Mouse (Mus musculus) hindbrain, postnatal 0 days (tissue): ENCODE measurements around the gene Gm11985. TPM values are rescaled to one million over a fixed set of nuclear protein-coding genes. Genes with fewer than 3 reads are reported as not detected.

Source experiments
- ATAC-seq: fragments of 200-750 bp; cut with Nextera tagmentation; 2 replicates; pipeline ENCODE4 v1.8.0; 2017; ENCODE audit warnings: mild to moderate bottlenecking, moderate TSS enrichment, moderate library complexity
- DNase-seq: peaks from one replicate; pipeline ENCODE4 v3.0.0-alpha.2; 2015; ENCODE audit warnings: low spot score
- H3K27ac ChIP-seq: fragments of 300-500 bp; sonication (generic); 2 replicates; pipeline ENCODE4 v1.5.1; 2014; ENCODE audit warnings: mild to moderate bottlenecking
- H3K27me3 ChIP-seq: fragments of 300-500 bp; sonication (generic); 2 replicates; pipeline ENCODE4 v1.6.1; 2014; ENCODE audit warnings: low read length, mixed read lengths; ENCODE audit not compliant: insufficient read depth
- H3K36me3 ChIP-seq: fragments of 300-500 bp; sonication (generic); 2 replicates; pipeline ENCODE4 v1.6.1; 2014; ENCODE audit warnings: low read length, mixed read lengths; ENCODE audit not compliant: insufficient read depth
- H3K4me1 ChIP-seq: fragments of 300-500 bp; sonication (generic); 2 replicates; pipeline ENCODE4 v1.6.1; 2014; ENCODE audit warnings: antibody characterized with exemption, low read length, mixed read lengths; ENCODE audit not compliant: insufficient read depth
- H3K4me2 ChIP-seq: fragments of 300-500 bp; sonication (generic); 2 replicates; pipeline ENCODE4 v1.6.1; 2014; ENCODE audit warnings: low read depth, mild to moderate bottlenecking, low read length, moderate library complexity, mixed read lengths
- H3K4me3 ChIP-seq: fragments of 300-500 bp; sonication (generic); 2 replicates; pipeline ENCODE4 v1.5.1; 2014; ENCODE audit warnings: low read length
- H3K9ac ChIP-seq: fragments of 300-500 bp; sonication (generic); replicated peaks from 2 replicates; pipeline ENCODE4 v1.6.1; 2014; ENCODE audit warnings: mild to moderate bottlenecking, low read length, moderate library complexity, mixed read lengths
- H3K9me3 ChIP-seq: fragments of 300-500 bp; sonication (generic); 2 replicates; pipeline ENCODE4 v1.6.1; 2016; ENCODE audit warnings: low read length, mixed read lengths
- CTCF ChIP-seq: IDR thresholded peaks from 2 replicates; pipeline ENCODE4 v1.5.1; 2016; ENCODE audit warnings: antibody characterized with exemption, control low read depth, low read depth
- WGBS: fragments of 180-500 bp; shearing (Covaris S2); extraction: QIAGEN DNeasy Blood & Tissue Kit; methylation state at CpG from one replicate; pipeline ENCODE4 v1.1.7; 2014; 5-methylcytosine and 5-hydroxymethylcytosine counted together
- polyA plus RNA-seq: library from polyadenylated mRNA; unstranded; fragments of >200 nt; fragmentation: Nextera tagmentation; extraction: Ambion mirVana; gene quantifications from 2 replicates; pipeline ENCODE4 v1.2.1, GENCODE M21; 2015
- total RNA-seq: library from RNA; depleted of rRNA; stranded (reverse); fragments of >200 nt; gene quantifications from 2 replicates; pipeline ENCODE4 v1.2.3, GENCODE M21; 2014

Gene Gm11985
- total and polyA plus RNA-seq, 2 experiments from 2014 or later: not detected

- WGBS: 88% methylated on average over 9 of the region's 9 CpGs
- DNase-seq (no peak), ATAC-seq (no peak)
- no peak overlapping the region for H3K4me2 ChIP-seq
- H3K9me3 ChIP-seq: no peaks in the 10 kb centered on the region
- peaks cover 10% of the 10 kb centered on the region; the same call in 1 of the 2 replicates for H3K36me3 ChIP-seq
- TF ChIP-seq CTCF: no peak
- H3K27me3 ChIP-seq: no peaks in the 10 kb centered on the region
- H3K4me1 ChIP-seq: no peaks in the 10 kb centered on the region
- H3K9ac ChIP-seq: no peak overlapping the region
- no peak overlapping the region for H3K4me3 ChIP-seq
- no peak overlapping the region for H3K27ac ChIP-seq
Measured at GRCm38 (mm10) chr11:7203846-7204245, 15.5 kb upstream of the Gm11985 start.

GRCm38 (mm10) chr11:7202206-7202605 is 13.8 kb upstream of the Gm11985 start:
- ATAC-seq (no peak), DNase-seq (no peak)
- H3K4me1 ChIP-seq: no peaks in the 10 kb centered on the region
- no peaks in the 10 kb centered on the region for H3K36me3 ChIP-seq
- H3K27me3 ChIP-seq: no peaks in the 10 kb centered on the region
- H3K4me3 ChIP-seq: no peak overlapping the region
- H3K9me3 ChIP-seq: no peaks in the 10 kb centered on the region
- H3K4me2 ChIP-seq: no peak overlapping the region
- H3K27ac ChIP-seq: no peak overlapping the region
- no peak for TF ChIP-seq CTCF
- no peak overlapping the region for H3K9ac ChIP-seq
- WGBS: 86% methylated on average over 7 of the region's 7 CpGs

- Histone ChIP-seq H3K27me3 (no peaks in the 10 kb centered on the region), H3K4me3 (no peak overlapping the region), H3K9ac (no peak overlapping the region), H3K27ac (no peak overlapping the region), H3K36me3 (no peaks in the 10 kb centered on the region), H3K4me2 (no peak overlapping the region), H3K4me1 (no peaks in the 10 kb centered on the region), H3K9me3 (no peaks in the 10 kb centered on the region)
- ATAC-seq (no peak; the same call in 1 of the 2 replicates), DNase-seq (no peak)
- TF ChIP-seq CTCF: no peak
- 79% methylated on average over 9 of the region's 9 CpGs for WGBS
Measured at GRCm38 (mm10) chr11:7200393-7200783, 12.0 kb upstream of the Gm11985 start.

GRCm38 (mm10) chr11:7199736-7200392 is 11.5 kb upstream of the Gm11985 start:
- no peaks in the 10 kb centered on the region for H3K27me3 ChIP-seq
- no peaks in the 10 kb centered on the region for H3K9me3 ChIP-seq
- ATAC-seq: no peak
- H3K9ac ChIP-seq: no peak overlapping the region
- no peak overlapping the region for H3K27ac ChIP-seq
- H3K4me3 ChIP-seq: no peak overlapping the region
- DNase-seq: peak; percentile 83
- no peaks in the 10 kb centered on the region for H3K36me3 ChIP-seq
- WGBS: 56% methylated on average over 14 of the region's 14 CpGs
- H3K4me1 ChIP-seq: no peaks in the 10 kb centered on the region
- TF ChIP-seq CTCF: peak; percentile 84
- H3K4me2 ChIP-seq: no peak overlapping the region

GRCm38 (mm10) chr11:7198481-7199256 is 10.3 kb upstream of the Gm11985 start:
- no peak for TF ChIP-seq CTCF
- Histone ChIP-seq H3K9ac (no peak overlapping the region), H3K36me3 (no peaks in the 10 kb centered on the region), H3K9me3 (no peaks in the 10 kb centered on the region), H3K4me3 (no peak overlapping the region), H3K27ac (no peak overlapping the region), H3K4me2 (no peak overlapping the region), H3K27me3 (no peaks in the 10 kb centered on the region), H3K4me1 (no peaks in the 10 kb centered on the region)
- no peak for ATAC-seq
- 85% methylated on average over 10 of the region's 10 CpGs for WGBS
- DNase-seq: no peak

- DNase-seq (no peak), ATAC-seq (no peak)
- Histone ChIP-seq H3K27ac (no peak overlapping the region), H3K4me3 (no peak overlapping the region), H3K27me3 (no peaks in the 10 kb centered on the region), H3K9me3 (no peaks in the 10 kb centered on the region), H3K4me1 (no peaks in the 10 kb centered on the region), H3K9ac (no peak overlapping the region), H3K36me3 (no peaks in the 10 kb centered on the region), H3K4me2 (no peak overlapping the region)
- WGBS: 92% methylated on average over 19 of the region's 19 CpGs
- TF ChIP-seq CTCF: no peak
Measured at GRCm38 (mm10) chr11:7198006-7198405, 9.6 kb upstream of the Gm11985 start.

GRCm38 (mm10) chr11:7197491-7197941 is 9.1 kb upstream of the Gm11985 start, which contains the start of gene Igfbp1:
Igfbp1 (plus strand) TSS chr11:7197782.
- no peak for TF ChIP-seq CTCF
- Histone ChIP-seq H3K9me3 (no peaks in the 10 kb centered on the region), H3K36me3 (no peaks in the 10 kb centered on the region), H3K27me3 (no peaks in the 10 kb centered on the region), H3K4me2 (no peak within 1 kb of the TSS), H3K4me3 (no peak within 1 kb of the TSS), H3K9ac (no peak within 1 kb of the TSS), H3K4me1 (no peaks in the 10 kb centered on the region), H3K27ac (no peak within 1 kb of the TSS)
- no peak for DNase-seq
- WGBS: 36% methylated on average over 12 of the region's 12 CpGs
- ATAC-seq: no peak
